Mouse (Mus musculus) heart, adult 2 months (tissue): Measurements from ENCODE around the gene Spi1.

Experiments
- EP300 ChIP-seq: fragments of 200-500 bp; IDR thresholded peaks from 2 replicates; pipeline ENCODE4 v1.6.1; 2011; ENCODE audit warnings: low read depth, low read length, control low read depth; ENCODE audit not compliant: insufficient read depth
- POLR2A ChIP-seq: fragments of 200-500 bp; IDR thresholded peaks from 2 replicates; pipeline ENCODE4 v1.6.1; 2011; ENCODE audit warnings: mild to moderate bottlenecking, low read depth, low read length, control low read depth; ENCODE audit not compliant: insufficient read depth

- no peak for TF ChIP-seq POLR2A
- TF ChIP-seq EP300: no peak
These were observed 80.8 kb downstream of the Spi1 start for GRCm38 (mm10) chr2:91162952-91163351.
